Mouse (Mus musculus) lung, adult 2 months (tissue): ENCODE measurements around the gene Hpcal1. TPM values are rescaled to one million over a fixed set of nuclear protein-coding genes. Genes with fewer than 3 reads are reported as not detected.

Experiments
- DNase-seq: peaks from one replicate; pipeline ENCODE4 v3.0.0; 2022
- H3K4me1 ChIP-seq: fragments of 200-500 bp; 2 replicates; pipeline ENCODE4 v1.6.1; 2011; ENCODE audit warnings: low read length; ENCODE audit not compliant: control insufficient read depth, insufficient read depth
- H3K4me3 ChIP-seq: fragments of 200-500 bp; replicated peaks from 2 replicates; pipeline ENCODE3; 2011; ENCODE audit warnings: low read depth, mild to moderate bottlenecking, control low read depth, low read length; ENCODE audit errors: extremely low read depth
- CTCF ChIP-seq: fragments of 200-500 bp; IDR thresholded peaks from 2 replicates; pipeline ENCODE4 v1.5.1; 2011; ENCODE audit warnings: mild to moderate bottlenecking, low read length, control low read depth; ENCODE audit not compliant: insufficient read depth
- POLR2A ChIP-seq: fragments of 200-500 bp; IDR thresholded peaks from 2 replicates; pipeline ENCODE4 v1.6.1; 2011; ENCODE audit warnings: low read depth, mild to moderate bottlenecking, control low read depth, low read length, borderline replicate concordance; ENCODE audit errors: extremely low read depth
- WGBS: fragments of 180-500 bp; shearing (Covaris S2); methylation state at CpG from one replicate; pipeline ENCODE4 v1.1.7; 2018; 5-methylcytosine and 5-hydroxymethylcytosine counted together
- polyA plus RNA-seq: library from polyadenylated mRNA; depleted of rRNA; stranded (reverse); fragments of >200 nt; gene quantifications from 2 replicates; pipeline ENCODE4 v1.2.3, GENCODE M21; 2012

Hpcal1 gene
- polyA plus RNA-seq, 1 experiment = 222 TPM

- Histone ChIP-seq H3K4me1 (peaks cover 23% of the 10 kb centered on the region), H3K4me3 (no peak overlapping the region)
- no peak for DNase-seq
- TF ChIP-seq POLR2A = no peak
- no peak for TF ChIP-seq CTCF
- 82% methylated on average over 10 of the region's 10 CpGs for WGBS
Observed at GRCm38 (mm10) chr12:17736859-17737577, 46.4 kb downstream of the Hpcal1 start.

- WGBS = 96% methylated on average over 3 of the region's 3 CpGs
- TF ChIP-seq POLR2A (no peak), CTCF (no peak)
- Histone ChIP-seq H3K4me1 (peaks cover 28% of the 10 kb centered on the region), H3K4me3 (no peak overlapping the region)
- DNase-seq = no peak
Observed at GRCm38 (mm10) chr12:17737808-17738207, 47.2 kb downstream of the Hpcal1 start.

- no peak for DNase-seq
- TF ChIP-seq POLR2A (no peak), CTCF (no peak)
- WGBS = 44% methylated on average over 6 of the region's 6 CpGs
- Histone ChIP-seq H3K4me3 (no peak overlapping the region), H3K4me1 (peaks cover 29% of the 10 kb centered on the region)
Observed at GRCm38 (mm10) chr12:17738473-17738872, 47.8 kb downstream of the Hpcal1 start.

DNA sequence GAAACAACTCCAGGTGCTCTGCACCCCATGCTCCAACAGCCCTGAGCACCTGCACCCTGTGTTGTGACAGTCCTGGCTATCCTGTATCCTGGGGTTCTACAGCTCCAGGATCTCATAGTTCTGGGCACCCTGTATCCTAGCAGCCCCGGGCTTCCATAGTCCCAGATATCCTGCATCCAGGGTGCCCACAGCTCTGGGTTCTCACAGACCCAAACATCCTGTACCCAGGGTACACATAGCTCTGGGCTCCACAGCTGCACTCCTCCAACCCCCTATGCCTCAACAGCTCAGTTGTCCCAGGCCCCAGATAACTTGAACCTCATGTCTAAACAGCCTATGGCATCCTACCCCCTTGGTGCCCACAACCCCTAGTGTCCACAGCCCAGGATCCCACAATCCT lies 49.6 kb downstream of the Hpcal1 start:
- Histone ChIP-seq H3K4me1 (peaks cover 29% of the 10 kb centered on the region), H3K4me3 (no peak overlapping the region)
- no peak for DNase-seq
- 79% methylated on average over 1 of the region's 1 CpGs for WGBS
- TF ChIP-seq CTCF (no peak), POLR2A (no peak)

- TF ChIP-seq CTCF (no peak), POLR2A (no peak)
- WGBS = 30% methylated on average over 17 of the region's 17 CpGs
- Histone ChIP-seq H3K4me1 (peaks cover 37% of the 10 kb centered on the region), H3K4me3 (no peak overlapping the region)
- peak; percentile 67 for DNase-seq
Observed at GRCm38 (mm10) chr12:17741637-17742364, 51.1 kb downstream of the Hpcal1 start.

- peak; percentile 65 for DNase-seq
- H3K4me1 ChIP-seq = peaks cover 45% of the 10 kb centered on the region
- TF ChIP-seq CTCF = no peak
- no peak for TF ChIP-seq POLR2A
- no peak overlapping the region for H3K4me3 ChIP-seq
- WGBS = 54% methylated on average over 11 of the region's 11 CpGs
Observed at GRCm38 (mm10) chr12:17742571-17743321, 52.1 kb downstream of the Hpcal1 start.

DNA sequence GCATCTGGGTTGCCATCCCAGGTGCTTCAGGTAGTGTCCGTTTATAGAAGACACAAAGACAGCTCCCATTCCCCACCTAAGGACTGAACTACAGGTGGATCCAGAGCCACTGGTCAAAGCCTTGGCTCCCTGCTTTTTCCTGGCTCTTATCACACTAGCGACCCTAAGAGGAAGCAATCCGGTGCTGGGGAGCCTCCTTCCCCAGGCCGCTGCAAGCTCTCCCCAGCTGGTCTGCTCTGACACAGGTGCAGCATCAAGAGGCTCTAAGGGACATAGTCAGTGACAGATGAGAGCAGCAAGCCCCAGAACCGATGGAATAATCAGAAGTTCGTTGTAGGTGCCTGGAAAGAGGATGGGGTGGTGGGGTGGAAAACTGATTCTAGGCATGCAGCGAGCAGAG lies 54.8 kb downstream of the Hpcal1 start:
- H3K4me3 ChIP-seq = no peak overlapping the region
- no peak for TF ChIP-seq CTCF
- no peak for TF ChIP-seq POLR2A
- no peak for DNase-seq
- 69% methylated on average over 7 of the region's 7 CpGs for WGBS
- peaks cover 56% of the 10 kb centered on the region for H3K4me1 ChIP-seq

- peak; percentile 80 for DNase-seq
- H3K4me1 ChIP-seq = peaks cover 59% of the 10 kb centered on the region
- no peak for TF ChIP-seq POLR2A
- TF ChIP-seq CTCF = no peak
- H3K4me3 ChIP-seq = no peak overlapping the region
- 11% methylated on average over 3 of the region's 3 CpGs for WGBS
Observed at GRCm38 (mm10) chr12:17746725-17747124, 56.1 kb downstream of the Hpcal1 start.
